Mouse (Mus musculus) heart, adult 11 months (tissue): ENCODE data around the gene Gm5622.
"Not testable (repeated sequence)": the region's sequence is repeated elsewhere in the genome, so short reads cannot be mapped to it uniquely, and the experiment has no call there.

Source experiments
- DNase-seq: peaks from one replicate; pipeline ENCODE4 v3.0.0; 2022

Gene Gm5622

GRCm38 (mm10) chr14:51552490-51552889 lies at the start of gene Gm5622:
Gene Gm5622, plus strand, starts transcription at chr14:51552790.
- DNase-seq: no peak

- no peak for DNase-seq
These were observed 45.2 kb upstream of the Gm5622 start for GRCm38 (mm10) chr14:51507416-51507815.

DNA sequence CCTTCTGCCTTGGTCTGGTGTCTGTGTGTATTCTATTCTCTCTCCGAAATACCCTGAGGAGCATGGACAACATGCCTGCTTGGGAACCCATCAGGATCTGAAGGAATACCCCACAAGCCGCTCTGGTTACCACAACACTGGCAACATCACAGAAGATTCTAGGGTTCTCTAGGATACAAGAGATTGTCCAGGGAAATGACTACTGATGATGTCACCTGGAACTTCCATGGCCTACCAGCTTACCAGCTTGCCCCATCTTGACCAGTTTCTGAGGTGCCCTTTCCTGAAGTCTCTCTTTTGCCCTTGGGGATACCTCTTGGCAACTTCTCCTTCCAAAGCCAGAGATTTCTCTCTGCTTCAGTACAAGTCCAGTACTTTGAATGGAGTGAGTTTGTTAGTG lies 21.4 kb downstream of the Gm5622 start, which contains the start of gene Gm17175:
Gene Gm17175 (minus strand): TSS at position 101 of the 400 bp plus-strand sequence.
- DNase-seq: not testable (repeated sequence)

DNA sequence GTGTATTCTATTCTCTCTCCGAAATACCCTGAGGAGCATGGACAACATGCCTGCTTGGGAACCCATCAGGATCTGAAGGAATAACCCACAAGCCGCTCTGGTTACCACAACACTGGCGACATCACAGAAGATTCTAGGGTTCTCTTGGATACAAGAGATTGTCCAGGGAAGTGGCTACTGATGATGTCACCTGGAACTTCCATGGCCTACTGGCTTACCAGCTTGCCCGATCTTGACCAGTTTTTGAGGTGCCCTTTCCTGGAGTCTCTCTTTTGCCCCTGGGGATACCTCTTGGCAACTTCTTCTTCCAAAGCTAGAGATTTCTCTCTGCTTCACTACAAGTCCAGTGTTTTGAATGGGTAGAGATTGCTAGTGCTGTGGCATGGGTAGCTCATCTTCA lies 39.4 kb downstream of the Gm5622 start, which contains the start of gene Gm17174:
Gene Gm17174 (minus strand): TSS at position 101 of the 400 bp plus-strand sequence.
- not testable (repeated sequence) for DNase-seq

- DNase-seq: no peak
These were observed 58.6 kb downstream of the Gm5622 start, which contains the start of gene Gm17078 for GRCm38 (mm10) chr14:51611210-51611609. Gene Gm17078, minus strand, starts transcription at chr14:51611310.

DNA sequence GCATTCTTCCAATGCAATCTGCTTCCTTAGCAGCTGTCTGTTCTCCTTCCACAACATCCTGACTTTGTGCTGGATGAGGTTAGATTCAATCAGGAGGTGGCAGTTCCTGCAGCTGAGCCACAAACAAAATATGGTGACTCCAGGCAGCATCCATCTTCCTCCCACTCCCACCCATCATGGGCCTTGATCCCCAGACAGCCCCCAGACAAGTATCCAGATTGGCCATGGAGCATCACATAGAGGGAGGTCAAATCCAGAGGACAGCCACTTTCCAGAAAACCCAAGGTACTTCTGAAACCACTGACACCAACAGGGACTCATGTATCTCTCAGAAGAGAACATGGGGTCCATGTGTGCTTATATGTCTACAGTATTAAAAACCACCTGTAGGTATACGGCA lies 79.8 kb downstream of the Gm5622 start:
- DNase-seq: peak; percentile 96

- not testable (repeated sequence) for DNase-seq
These were observed 83.0 kb downstream of the Gm5622 start, which contains the start of gene Gm4181 for GRCm38 (mm10) chr14:51635566-51635965. Gene Gm4181, minus strand, starts transcription at chr14:51635666.

- no peak for DNase-seq
These were observed 124.7 kb downstream of the Gm5622 start for GRCm38 (mm10) chr14:51677269-51677668.

GRCm38 (mm10) chr14:51695368-51695767 lies 142.8 kb downstream of the Gm5622 start, which contains the start of gene Gm17079:
Gene Gm17079, minus strand, starts transcription at chr14:51695468.
- not testable (repeated sequence) for DNase-seq
